Mouse (Mus musculus) midbrain, embryonic 14.5 days (tissue): ENCODE data around the gene Ankfn1. TPM values are rescaled to one million over a fixed set of nuclear protein-coding genes. Genes with fewer than 3 reads are reported as not detected.
A peak's percentile ranks its signal among the peaks of the same experiment; 100 is the strongest.

Source experiments
- ATAC-seq: fragments of 200-750 bp; cut with Nextera tagmentation; 2 replicates; pipeline ENCODE4 v1.8.0; 2017; ENCODE audit warnings: moderate number of reproducible peaks, moderate library complexity; ENCODE audit not compliant: low FRiP score, low TSS enrichment
- DNase-seq: peaks from one replicate; pipeline ENCODE4 v3.0.0-alpha.2; 2015
- H3K27ac ChIP-seq: fragments of 300-500 bp; sonication (generic); replicated peaks from 2 replicates; pipeline ENCODE4 v1.5.1; 2014; ENCODE audit warnings: mild to moderate bottlenecking, low read depth, low read length, moderate library complexity
- H3K27me3 ChIP-seq: fragments of 300-500 bp; sonication (generic); 2 replicates; pipeline ENCODE4 v1.6.1; 2014; ENCODE audit warnings: low read length, control low read depth, mixed read lengths; ENCODE audit not compliant: control insufficient read depth, insufficient read depth
- H3K36me3 ChIP-seq: fragments of 300-500 bp; sonication (generic); 2 replicates; pipeline ENCODE4 v1.6.1; 2014; ENCODE audit warnings: low read length, control low read depth; ENCODE audit not compliant: control insufficient read depth, insufficient read depth
- H3K4me1 ChIP-seq: fragments of 300-500 bp; sonication (generic); 2 replicates; pipeline ENCODE4 v1.6.1; 2014; ENCODE audit warnings: mild to moderate bottlenecking, antibody characterized with exemption, low read length, control low read depth; ENCODE audit not compliant: control insufficient read depth, insufficient read depth
- H3K4me2 ChIP-seq: fragments of 300-500 bp; sonication (generic); 2 replicates; pipeline ENCODE4 v1.6.1; 2014; ENCODE audit warnings: mild to moderate bottlenecking, low read length, moderate library complexity
- H3K4me3 ChIP-seq: fragments of 300-500 bp; sonication (generic); replicated peaks from 2 replicates; pipeline ENCODE4 v1.5.1; 2014; ENCODE audit warnings: low read depth, low read length
- H3K9ac ChIP-seq: fragments of 300-500 bp; sonication (generic); replicated peaks from 2 replicates; pipeline ENCODE4 v1.6.1; 2014; ENCODE audit warnings: mild to moderate bottlenecking, low read length, moderate library complexity
- H3K9me3 ChIP-seq: fragments of 300-500 bp; sonication (generic); 2 replicates; pipeline ENCODE4 v1.6.1; 2016; ENCODE audit warnings: low read length, control low read depth, mixed read lengths; ENCODE audit not compliant: control insufficient read depth
- WGBS: fragments of 180-500 bp; shearing (Covaris S2); extraction: QIAGEN DNeasy Blood & Tissue Kit; methylation state at CpG from one replicate; pipeline ENCODE4 v1.1.7; 2014; 5-methylcytosine and 5-hydroxymethylcytosine counted together
- polyA plus RNA-seq: library from polyadenylated mRNA; unstranded; fragments of >200 nt; fragmentation: Nextera tagmentation; extraction: Ambion mirVana; gene quantifications from 2 replicates; pipeline ENCODE4 v1.2.1, GENCODE M21; 2014

Ankfn1 gene
- polyA plus RNA-seq, 1 experiment from 2014 or later = 5.9 TPM

GRCm38 (mm10) chr11:89544856-89545817, 232.3 kb downstream of the Ankfn1 start:
- DNase-seq = peak; percentile 69
- Histone ChIP-seq H3K27me3 (no peaks in the 10 kb centered on the region), H3K4me1 (peaks cover 9% of the 10 kb centered on the region), H3K4me2 (peak overlapping the region; percentile 44), H3K4me3 (0 out of 2 replicates have a peak overlapping the region, but pooled peaks have one; percentile 7), H3K27ac (no peak overlapping the region), H3K9ac (no peak overlapping the region), H3K9me3 (peaks cover 5% of the 10 kb centered on the region; the same call in 1 of the 2 replicates), H3K36me3 (no peaks in the 10 kb centered on the region)
- 3% methylated on average over 29 of the region's 29 CpGs for WGBS
- no peak for ATAC-seq

- Histone ChIP-seq H3K4me2 (peak overlapping the region; percentile 11; the same call in 1 of the 2 replicates), H3K27me3 (no peaks in the 10 kb centered on the region), H3K4me3 (no peak overlapping the region), H3K4me1 (peaks cover 3% of the 10 kb centered on the region; the same call in 1 of the 2 replicates), H3K9ac (no peak overlapping the region), H3K9me3 (peaks cover 5% of the 10 kb centered on the region; the same call in 1 of the 2 replicates), H3K36me3 (no peaks in the 10 kb centered on the region), H3K27ac (no peak overlapping the region)
- ATAC-seq = no peak
- peak; percentile 49 for DNase-seq
- 45% methylated on average over 8 of the region's 8 CpGs for WGBS
These were observed 239.1 kb downstream of the Ankfn1 start for GRCm38 (mm10) chr11:89538376-89538775.

- 80% methylated on average over 4 of the region's 4 CpGs for WGBS
- H3K9me3 ChIP-seq = no peaks in the 10 kb centered on the region
- H3K9ac ChIP-seq = no peak overlapping the region
- no peaks in the 10 kb centered on the region for H3K4me1 ChIP-seq
- no peak for DNase-seq
- no peak overlapping the region for H3K27ac ChIP-seq
- no peak overlapping the region for H3K4me2 ChIP-seq
- H3K4me3 ChIP-seq = no peak overlapping the region
- no peaks in the 10 kb centered on the region for H3K27me3 ChIP-seq
- H3K36me3 ChIP-seq = no peaks in the 10 kb centered on the region
- no peak for ATAC-seq
These were observed 249.5 kb downstream of the Ankfn1 start for GRCm38 (mm10) chr11:89527800-89528430.

GRCm38 (mm10) chr11:89515501-89515901, 262.0 kb downstream of the Ankfn1 start:
- Histone ChIP-seq H3K36me3 (no peaks in the 10 kb centered on the region), H3K27me3 (no peaks in the 10 kb centered on the region; the same call in 1 of the 2 replicates), H3K27ac (no peak overlapping the region), H3K4me1 (peaks cover 7% of the 10 kb centered on the region), H3K4me3 (no peak overlapping the region), H3K4me2 (no peak overlapping the region), H3K9ac (no peak overlapping the region), H3K9me3 (no peaks in the 10 kb centered on the region)
- no peak for ATAC-seq
- WGBS = 61% methylated on average over 9 of the region's 9 CpGs
- DNase-seq = no peak

GRCm38 (mm10) chr11:89508675-89509324, 268.7 kb downstream of the Ankfn1 start:
- Histone ChIP-seq H3K27me3 (no peaks in the 10 kb centered on the region; the same call in 1 of the 2 replicates), H3K9ac (no peak overlapping the region), H3K36me3 (no peaks in the 10 kb centered on the region), H3K27ac (no peak overlapping the region), H3K4me2 (no peak overlapping the region), H3K9me3 (no peaks in the 10 kb centered on the region), H3K4me3 (no peak overlapping the region), H3K4me1 (peaks cover 20% of the 10 kb centered on the region)
- 11% methylated on average over 11 of the region's 11 CpGs for WGBS
- DNase-seq = no peak
- ATAC-seq = no peak

- no peak overlapping the region for H3K27ac ChIP-seq
- DNase-seq = peak; percentile 53
These were observed 270.7 kb downstream of the Ankfn1 start for GRCm38 (mm10) chr11:89506595-89507245.

GRCm38 (mm10) chr11:89505046-89505445, 272.4 kb downstream of the Ankfn1 start:
- H3K4me1 ChIP-seq = peaks cover 20% of the 10 kb centered on the region
- 90% methylated on average over 7 of the region's 7 CpGs for WGBS
- H3K9ac ChIP-seq = no peak overlapping the region
- no peak overlapping the region for H3K4me2 ChIP-seq
- H3K27me3 ChIP-seq = no peaks in the 10 kb centered on the region
- H3K4me3 ChIP-seq = no peak overlapping the region
- no peaks in the 10 kb centered on the region for H3K9me3 ChIP-seq
- DNase-seq (no peak), ATAC-seq (no peak)
- no peaks in the 10 kb centered on the region for H3K36me3 ChIP-seq
- H3K27ac ChIP-seq = no peak overlapping the region

More at GRCm38 (mm10) chr11:89506595-89507245, 270.7 kb downstream of the Ankfn1 start:
- Histone ChIP-seq H3K27me3 (no peaks in the 10 kb centered on the region; the same call in 1 of the 2 replicates), H3K9ac (no peak overlapping the region), H3K9me3 (no peaks in the 10 kb centered on the region), H3K4me2 (no peak overlapping the region), H3K4me1 (peaks cover 20% of the 10 kb centered on the region), H3K4me3 (no peak overlapping the region), H3K36me3 (no peaks in the 10 kb centered on the region)
- ATAC-seq = no peak
- WGBS = 53% methylated on average over 11 of the region's 11 CpGs

GRCm38 (mm10) chr11:89501796-89502195, 275.7 kb downstream of the Ankfn1 start:
- no peak overlapping the region for H3K4me3 ChIP-seq
- H3K4me2 ChIP-seq = no peak overlapping the region
- DNase-seq (peak; percentile 21), ATAC-seq (no peak)
- no peaks in the 10 kb centered on the region for H3K9me3 ChIP-seq
- no peaks in the 10 kb centered on the region for H3K27me3 ChIP-seq
- peaks cover 4% of the 10 kb centered on the region for H3K4me1 ChIP-seq
- H3K36me3 ChIP-seq = no peaks in the 10 kb centered on the region
- 37% methylated on average over 7 of the region's 7 CpGs for WGBS
- no peak overlapping the region for H3K9ac ChIP-seq
- H3K27ac ChIP-seq = no peak overlapping the region
